Mouse (Mus musculus): Measurements from ENCODE around the gene Tulp2. TPM values are rescaled to one million over a fixed set of nuclear protein-coding genes. Genes with fewer than 3 reads are reported as not detected.
A peak's percentile ranks its signal among the peaks of the same experiment; 100 is the strongest.
"Not testable (repeated sequence)": the region's sequence is repeated elsewhere in the genome, so short reads cannot be mapped to it uniquely, and the experiment has no call there.

The Tulp2 gene
- polyA plus RNA-seq, 2 experiments from 2014 or later = 0.44 TPM; not detected in 1

DNA sequence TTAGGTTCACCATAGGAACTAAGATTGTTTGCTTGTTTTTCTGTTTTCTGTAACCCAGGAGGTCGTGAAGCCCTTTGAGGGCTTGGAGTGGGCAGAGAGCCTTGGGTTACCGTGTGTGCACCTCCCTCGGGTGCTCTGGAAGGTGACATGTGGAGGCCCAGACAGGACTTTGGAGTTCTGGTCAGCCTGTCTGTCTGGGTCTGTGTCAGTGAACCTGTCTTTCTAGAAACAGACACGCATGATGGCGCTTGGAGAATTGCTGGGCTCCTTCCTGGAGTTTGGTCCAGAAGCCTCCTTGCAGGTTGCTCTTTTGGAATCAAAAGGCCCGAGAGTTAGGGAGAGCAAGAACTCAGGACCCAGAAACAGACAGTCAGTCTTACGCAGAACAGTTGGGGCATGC, 21.3 kb upstream of the Tulp2 start:
- ATAC-seq = no peak

DNA sequence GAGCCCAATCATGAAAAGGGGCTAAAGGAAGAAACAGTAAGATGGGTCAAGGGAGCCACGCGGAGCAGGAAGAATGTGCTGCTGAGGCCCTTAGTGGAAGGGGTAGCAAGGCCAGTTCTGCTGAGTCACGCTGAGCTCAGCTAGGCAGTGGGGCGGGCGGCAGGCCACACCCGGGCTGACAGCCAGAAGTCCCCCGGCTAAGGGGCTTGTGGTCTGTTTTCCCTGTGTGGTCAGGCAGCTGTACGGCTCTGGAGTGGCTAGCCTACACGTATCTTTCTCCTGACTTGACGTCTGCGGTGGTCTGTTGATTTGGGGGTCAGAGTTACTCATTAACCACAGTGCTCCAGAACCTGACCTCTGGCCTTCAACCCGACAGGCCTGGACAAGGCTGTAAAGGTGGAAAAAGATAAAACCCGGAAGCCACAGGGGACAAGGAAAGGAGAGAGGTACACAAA, 20.8 kb upstream of the Tulp2 start:
- no peak for ATAC-seq

DNA sequence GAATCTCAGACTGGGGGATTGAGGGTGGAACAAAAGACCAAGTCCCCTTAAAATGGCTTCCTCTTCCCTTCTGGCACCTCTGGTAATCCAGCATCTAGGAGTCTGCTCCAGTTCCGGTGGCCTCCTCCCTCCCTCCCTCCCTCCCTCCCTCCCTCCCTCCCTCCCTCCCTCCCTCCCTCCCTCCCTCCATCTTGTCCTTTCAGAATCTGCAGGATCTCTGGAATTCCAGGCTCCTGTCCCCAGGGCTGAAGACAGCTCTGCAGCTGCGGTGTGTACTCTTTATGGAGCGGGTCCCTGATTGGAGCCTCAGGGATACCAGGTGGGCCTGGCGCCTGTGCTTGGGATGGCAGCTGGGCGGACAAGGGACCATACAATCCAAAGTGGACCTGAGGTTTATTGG, 20.4 kb upstream of the Tulp2 start:
- no peak for ATAC-seq

DNA sequence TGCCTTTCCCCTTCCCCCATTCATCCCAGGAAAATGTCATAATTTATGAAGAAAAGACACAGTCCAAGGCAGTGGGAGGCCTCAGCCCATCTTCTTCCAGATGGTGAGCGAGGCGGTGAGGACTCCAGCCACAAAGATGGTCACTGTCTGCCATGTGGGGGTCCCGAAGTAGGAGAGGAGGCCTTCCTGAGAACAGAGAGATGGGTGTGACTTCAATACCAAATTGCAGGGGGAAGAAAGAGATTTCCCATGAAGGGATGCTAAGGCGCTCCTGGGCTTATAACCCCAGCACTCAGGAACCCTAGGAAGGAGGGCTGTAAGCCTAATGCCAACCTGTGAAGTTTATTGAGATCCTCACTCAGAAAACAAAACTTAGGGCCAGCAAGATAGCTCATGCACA, 19.9 kb upstream of the Tulp2 start:
- ATAC-seq = no peak

DNA sequence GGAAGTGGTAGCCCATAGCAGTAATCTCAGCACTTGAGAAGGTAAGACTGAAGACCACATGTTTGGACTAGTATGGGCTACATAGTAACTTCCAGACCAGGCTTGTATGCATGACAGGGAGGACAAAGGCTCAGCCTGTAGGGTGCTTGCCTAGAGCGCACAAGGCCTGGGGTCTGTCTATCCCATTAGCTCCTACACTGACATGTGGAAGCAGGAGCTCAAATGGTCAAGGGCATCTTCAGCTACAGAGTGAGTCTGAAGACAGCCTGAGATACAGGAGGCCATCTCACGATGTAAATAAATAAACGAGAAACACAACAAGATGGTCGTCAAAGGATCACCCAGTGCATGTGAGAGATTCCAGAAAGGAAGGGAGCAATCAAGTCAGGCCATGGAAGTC, 19.4 kb upstream of the Tulp2 start:
- ATAC-seq = no peak

DNA sequence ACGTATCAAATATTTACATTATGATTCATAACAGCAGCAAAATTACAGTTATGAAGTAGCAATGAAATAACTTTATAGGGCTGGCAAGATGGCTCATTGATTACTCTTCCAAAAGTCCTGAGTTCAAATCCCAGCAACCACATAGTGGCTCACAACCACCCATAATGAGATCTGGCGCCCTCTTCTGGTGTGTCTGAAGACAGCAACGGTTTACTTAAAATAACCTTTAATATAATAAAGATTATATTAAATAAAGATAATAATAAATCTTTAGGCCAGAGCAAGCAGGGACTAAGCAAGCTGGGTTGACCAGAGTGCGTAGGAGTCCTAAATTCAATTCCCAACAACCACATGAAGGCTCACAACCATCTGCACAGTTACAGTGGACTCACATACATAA, 18.8 kb upstream of the Tulp2 start:
- not testable (repeated sequence) for ATAC-seq

DNA sequence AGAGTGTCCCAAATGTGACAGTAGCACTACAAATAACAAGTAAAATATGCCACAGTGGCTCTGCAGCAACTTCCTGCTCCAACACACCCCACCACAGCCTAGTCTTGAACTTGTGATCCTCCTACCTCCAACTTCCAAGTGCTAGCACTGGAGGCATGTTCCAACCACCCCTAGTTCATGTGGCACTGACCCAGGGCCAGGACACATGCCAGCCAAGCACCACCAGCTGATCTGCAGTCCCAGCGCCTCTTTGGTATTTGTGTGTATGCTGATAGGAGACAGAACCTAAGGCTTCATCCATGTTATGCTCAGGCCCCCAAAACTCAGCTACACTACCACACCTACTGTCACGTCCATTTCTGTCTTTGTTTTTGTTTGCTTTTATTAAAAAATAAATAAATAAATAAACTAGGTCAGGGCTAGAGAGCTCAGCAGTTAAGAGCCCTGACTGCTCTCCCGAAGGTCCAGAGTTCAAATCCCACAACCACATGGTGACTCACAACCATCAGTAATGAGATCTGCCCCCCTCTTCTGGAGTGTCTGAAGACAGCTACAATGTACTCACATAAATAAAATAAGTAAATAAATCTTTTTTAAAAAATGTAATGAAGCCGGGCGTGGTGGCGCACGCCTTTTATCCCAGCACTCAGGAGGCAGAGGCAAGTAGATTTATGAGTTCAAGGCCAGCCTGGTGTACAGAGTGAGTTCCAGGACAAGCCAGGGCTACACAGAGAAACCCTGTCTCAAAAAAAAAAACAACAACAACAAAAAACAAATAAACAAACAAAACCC, 17.5 kb upstream of the Tulp2 start:
- ATAC-seq = no peak

DNA sequence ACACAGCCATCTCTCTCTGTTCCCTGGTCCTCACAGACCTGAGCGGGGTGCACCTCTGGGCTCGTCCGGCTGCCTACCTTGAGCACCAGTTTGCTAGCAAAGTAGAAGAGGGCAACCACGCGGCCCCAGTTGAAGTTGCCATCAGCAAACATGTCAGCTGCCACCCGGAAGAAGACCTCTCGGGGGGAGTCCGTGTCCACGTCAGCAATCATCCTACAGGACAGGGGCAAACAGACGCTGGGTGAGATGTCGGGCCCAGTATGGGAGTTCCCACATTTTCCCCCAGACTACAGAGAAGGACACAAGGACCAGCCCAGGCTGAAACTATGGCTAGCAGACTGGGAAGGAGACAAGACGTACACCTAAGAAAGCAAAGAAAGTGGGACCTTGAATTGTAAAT, 16.6 kb upstream of the Tulp2 start:
- no peak for ATAC-seq

DNA sequence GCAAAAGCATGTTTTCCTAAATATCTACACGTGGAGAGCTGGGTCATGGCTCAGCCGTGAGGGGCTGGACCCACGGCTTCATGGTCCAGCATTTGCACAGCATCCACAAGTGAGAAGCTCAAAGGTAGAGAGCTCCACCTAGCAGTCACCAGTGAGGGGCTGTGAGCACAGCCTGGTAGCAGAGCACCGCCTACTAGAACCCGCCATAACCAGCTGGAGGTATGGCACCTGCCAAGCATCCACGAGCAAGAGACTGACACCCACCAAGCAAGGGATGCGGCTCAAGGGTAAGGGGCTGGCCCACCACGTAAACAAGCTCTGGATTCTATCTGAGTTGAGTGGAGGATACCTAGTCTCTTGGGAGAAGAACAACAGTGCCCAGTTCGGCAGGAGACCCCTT, 16.1 kb upstream of the Tulp2 start:
- no peak for ATAC-seq

DNA sequence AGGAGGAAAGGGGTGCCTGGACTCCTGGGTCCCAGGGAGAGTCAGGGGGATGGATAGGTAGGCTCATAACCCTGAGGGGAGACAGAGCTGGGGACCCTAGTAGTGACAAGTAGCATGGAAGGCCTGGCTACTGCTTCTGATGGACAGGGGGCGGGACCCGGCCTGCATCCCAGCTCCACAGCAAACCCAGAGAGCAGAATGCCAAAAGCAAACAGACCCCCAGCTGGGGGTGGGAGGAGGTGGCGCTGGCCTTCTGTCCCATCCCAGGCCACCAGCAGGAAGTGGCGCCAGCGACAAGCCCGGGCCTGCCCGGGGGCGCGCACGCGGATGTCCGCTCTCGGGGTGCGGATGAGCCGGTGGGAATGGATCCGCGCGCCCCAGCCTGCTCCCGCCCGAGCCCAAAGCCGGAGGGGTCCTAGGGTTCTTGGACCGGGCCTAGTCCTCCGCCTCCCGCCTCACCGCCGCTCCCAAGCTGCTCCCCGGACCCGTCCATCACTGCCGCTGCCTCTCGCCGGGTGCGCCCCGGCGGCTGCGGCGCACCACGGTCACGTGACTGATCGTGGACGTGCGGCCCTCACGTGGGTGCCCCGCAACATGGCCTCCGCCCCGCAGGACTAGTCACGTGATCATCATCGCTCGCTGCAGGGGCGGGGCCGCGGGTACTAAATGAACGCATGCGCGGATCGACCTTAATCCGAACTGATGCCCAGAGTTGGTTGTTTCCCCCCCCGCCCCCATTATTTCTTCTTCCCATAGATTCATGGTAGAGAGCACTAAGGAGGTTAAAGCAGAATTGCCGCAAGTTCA, 15.2 kb upstream of the Tulp2 start, which contains the start of gene Bax:
Gene Bax (minus strand): TSS at position 616 of the 807 bp plus-strand sequence.
- ATAC-seq = peak; percentile 74

DNA sequence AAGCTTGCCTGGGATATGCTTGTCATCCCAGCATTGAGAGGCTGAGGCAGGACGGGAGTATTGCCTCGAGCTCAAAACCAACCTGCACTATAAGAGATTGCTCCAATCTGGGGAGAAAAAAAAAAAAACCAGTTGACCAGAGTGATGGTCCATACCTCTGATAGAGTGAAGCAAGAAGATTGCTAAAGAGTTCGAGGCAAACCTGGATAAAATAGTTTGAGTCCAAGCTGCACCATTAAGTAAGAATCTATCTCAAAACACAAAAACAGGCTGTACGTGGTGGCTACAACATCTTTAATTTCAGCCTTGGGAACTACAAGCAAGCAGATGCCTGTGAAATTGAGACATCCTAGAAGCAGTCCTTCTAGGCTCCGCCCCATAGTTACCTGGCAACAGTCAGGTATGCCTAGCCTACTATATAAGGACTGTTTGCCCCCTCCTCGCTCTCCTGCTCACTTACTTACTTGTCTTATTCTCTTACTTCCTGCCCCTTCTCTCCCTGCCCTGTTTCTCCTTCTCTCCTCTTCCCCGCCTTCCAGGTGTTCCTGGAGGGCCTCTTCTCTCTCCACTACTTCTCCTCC, 14.5 kb upstream of the Tulp2 start:
- peak; percentile 15 for ATAC-seq

DNA sequence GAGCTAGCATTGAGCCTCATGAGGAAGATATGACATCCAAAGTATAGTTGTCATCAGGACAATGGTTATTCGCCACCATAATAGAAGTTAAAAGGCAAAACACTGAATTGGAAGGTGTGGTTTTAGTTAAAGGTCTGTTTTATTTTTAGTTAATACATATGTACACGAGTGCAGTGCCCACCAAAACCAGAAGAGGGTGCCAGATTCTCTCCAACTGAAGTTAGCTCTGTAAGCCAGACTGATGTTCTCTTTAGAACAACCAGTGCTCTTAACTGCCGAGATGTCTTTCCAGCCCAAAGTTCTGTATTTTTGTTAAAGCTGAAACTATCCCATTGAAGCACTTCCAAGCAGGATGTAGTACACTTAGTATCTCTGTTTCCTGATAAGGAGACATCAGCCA, 10.8 kb upstream of the Tulp2 start:
- peak; percentile 55 for ATAC-seq

DNA sequence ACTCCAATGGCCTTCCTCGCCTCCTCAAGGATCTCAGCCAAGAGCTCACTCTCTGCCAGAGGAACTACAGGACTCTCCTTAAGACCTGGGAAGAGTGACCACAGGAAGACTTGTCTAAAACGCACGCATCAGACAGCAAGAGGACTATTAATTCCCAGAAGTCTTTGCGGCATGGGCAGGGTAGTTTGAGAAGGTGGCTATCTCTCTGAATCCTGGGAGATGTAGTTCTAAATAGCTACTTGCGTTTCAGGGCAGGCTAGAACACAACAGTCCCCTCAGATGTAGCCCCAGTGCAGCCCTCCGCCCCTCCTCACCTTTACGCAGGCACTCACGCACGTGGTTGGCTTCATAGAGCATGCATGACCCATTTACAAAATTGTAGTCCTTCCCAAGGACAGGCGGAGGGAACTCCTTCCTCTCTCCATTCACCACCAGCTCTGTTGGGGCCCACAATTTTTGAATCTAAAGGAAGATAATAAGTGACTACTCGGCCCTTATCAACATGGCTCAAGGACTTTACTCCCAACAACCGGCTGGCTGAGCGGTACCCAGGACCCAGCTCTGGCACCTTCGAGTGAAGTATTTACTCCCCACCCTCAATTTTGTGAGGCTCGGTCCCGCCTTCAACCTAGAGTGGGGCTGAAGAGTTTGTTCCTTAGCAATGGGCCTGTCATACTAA, 6.2 kb upstream of the Tulp2 start:
- no peak for ATAC-seq

DNA sequence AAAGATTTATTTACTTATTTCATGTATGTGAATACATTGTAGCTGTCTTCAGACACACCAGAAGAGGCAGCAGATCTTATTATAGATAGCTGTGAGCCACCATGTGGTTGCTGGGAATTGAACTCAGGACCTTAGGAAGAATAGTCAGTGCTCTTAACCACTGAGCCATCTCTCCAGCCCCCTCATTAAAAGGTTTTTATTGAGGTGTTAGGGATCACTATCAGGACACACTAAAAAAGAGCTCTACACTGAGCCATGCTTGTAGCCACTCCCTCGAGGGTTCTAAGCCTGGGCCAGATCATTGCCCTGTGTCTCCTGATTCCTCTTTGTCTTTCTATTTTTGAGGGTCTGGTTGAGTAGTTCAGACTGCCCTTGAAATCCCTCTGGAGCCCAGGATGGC, 5.2 kb upstream of the Tulp2 start:
- ATAC-seq = no peak

DNA sequence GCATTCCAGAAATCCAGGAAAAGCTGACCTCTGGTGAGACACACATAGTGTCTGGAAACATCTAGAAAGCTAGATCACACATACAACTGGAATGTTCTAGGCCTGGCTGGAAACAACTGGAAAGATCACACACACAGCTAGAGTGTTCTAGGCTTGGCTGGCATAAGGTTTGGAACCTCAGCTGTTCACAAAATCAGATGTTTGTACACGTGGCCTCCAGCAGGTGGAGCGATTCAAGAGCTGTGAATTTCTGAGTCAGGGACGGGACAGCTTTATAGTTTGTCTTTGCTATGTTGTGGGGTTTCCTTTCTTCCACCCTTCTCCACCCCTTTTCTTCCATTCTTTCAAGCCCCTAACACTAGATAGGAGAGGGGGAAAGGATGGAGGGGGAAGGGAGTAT, 4.7 kb upstream of the Tulp2 start:
- peak; percentile 68 for ATAC-seq

DNA sequence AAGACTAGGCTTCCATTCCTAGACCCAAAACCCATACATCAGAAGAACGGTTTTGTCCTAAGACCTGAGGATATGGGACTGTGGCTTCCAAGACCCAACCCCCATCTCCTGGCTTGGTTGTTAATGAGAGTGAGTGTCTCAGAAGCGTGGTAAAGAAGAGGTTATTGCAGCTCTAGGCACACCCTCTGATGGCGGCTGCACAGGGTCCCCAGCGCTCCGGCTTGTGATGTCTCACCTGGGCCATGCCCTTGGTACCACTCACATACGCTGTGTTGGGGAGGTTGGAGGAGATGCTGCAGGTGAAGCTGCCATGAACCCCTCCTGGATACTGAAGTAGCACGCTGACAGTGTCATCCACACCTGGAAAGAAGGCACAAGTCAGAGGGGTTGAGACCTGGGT, 2.9 kb upstream of the Tulp2 start:
- no peak for ATAC-seq

DNA sequence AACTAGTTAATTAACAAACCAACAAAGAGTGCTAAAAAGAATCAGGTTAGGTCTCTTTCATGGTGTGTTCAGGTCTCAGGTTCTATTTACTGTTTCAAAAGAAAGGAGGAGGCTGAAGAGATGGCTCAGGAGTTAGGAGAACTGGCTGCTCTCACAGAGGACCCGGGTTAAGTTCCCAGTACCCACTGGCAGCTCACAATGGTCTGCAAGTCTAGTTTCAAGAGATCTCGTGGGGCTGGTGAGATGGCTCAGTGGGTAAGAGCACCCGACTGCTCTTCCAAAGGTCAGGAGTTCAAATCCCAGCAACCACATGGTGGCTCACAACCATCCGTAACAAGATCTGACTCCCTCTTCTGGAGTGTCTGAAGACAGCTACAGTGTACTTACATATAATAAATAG, 1.4 kb upstream of the Tulp2 start:
- ATAC-seq = not testable (repeated sequence)

DNA sequence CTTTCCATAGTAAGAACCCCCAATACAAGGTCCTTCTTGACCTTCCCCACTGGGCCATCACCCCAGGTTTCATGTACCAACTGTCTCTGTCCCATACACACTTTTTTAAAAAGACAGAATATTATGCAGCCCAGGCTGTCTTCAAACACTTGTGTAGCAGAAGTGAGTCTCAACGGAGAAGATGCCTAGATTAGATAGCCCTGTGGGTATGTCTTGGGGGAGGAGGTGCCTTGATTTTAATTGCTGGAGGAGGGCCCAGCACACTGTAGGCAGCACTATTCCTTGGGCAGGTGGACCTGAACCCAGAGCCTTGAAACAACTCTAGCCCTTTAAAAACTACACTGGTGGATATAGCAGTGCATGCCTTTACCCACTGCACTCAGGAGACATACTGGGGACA, 489 bp downstream of the Tulp2 start:
- no peak for ATAC-seq

DNA sequence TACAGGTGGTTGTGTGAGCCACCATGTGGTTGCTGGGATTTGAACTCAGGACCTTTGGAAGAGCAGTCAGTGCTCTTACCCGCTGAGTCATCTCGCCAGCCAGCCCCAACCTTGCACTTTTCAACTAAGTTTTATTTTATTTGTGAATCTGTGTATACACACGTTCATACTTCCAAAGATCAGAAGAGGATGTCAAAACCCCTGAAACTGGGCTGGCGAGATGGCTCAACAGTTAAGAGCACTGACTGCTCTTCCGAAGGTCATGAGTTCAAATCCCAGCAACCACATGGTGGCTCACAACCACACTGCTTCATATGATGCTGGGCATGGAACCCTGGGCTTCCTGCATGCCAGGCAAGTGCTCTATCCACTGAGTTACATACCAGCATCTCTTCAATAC, 3.3 kb downstream of the Tulp2 start:
- not testable (repeated sequence) for ATAC-seq

DNA sequence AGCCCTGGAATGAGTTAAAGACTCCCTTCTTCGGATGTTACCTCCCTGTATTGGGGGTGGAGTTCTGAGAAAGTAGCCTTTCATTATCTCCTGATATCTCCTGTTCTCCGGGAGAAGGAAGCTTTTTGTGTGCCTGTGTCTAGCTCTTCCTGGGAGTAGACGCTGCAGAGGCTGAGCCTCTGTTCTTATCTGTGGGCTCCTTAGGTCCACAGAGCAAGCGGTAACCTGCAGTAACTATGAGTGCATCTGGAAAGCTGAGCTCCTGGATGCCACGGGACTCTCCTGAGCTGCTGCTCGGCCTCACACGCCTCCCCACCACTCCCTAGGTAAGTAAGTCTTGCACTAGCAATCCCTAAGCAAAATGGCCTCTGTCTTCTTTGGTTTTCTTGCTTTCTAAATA, 4.5 kb downstream of the Tulp2 start:
- no peak for ATAC-seq

DNA sequence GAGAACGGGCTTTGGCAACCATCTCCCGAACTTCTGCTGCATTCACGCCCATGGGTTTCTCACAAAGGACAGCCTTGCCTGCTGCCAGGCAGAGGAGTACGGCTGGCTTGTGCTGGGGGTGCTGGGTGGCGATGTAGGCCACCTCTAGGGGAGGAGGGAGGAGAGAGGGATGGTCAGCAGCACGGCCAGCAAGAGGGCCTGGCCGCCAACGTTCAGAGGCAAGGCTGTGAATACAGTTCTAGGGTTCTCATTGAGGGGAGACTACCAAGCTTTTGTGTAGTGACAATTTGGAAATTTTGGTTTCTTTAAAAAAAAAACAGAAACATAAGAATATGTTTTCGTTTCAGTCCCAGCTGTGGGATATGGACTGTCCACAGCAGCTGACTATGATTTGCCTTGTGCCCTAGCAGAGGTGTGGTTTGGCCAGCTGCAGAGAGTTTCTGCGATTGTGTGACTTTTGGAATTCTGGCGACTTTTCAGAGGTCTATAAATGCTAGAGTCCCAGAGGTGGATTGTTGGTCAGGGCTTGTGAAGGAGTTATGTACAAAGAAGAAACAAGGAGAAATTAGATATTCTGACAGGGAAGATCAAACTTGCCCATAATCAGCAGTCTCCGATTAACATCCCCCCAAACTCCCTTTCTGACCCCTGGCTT, 5.2 kb downstream of the Tulp2 start, which contains the start of gene Gm45808:
Gene Gm45808 (minus strand): TSS at position 51 of the 655 bp plus-strand sequence.
- ATAC-seq = no peak

DNA sequence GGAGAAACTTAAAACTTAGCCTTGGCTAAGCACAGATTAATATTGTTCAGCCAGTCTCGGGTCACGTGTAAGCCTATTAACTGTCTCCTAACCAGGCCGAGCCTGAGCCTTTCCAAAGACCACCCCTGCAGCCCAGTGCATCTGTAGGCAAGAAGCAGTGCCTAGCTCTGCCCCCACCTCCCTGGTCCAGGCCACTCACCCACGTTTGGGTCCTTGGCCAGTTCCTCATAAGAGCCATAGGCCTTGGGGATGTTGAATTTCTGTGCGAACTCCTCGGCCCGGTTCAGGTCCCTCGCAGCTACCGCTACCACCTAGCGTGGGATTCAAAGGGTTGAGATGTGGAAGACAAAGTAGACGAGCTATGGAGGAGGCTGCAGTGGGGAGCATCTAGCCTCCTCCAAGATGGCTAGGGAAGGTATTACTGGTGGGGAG, 6.2 kb downstream of the Tulp2 start:
- no peak for ATAC-seq
